In the genomic region with DNA sequence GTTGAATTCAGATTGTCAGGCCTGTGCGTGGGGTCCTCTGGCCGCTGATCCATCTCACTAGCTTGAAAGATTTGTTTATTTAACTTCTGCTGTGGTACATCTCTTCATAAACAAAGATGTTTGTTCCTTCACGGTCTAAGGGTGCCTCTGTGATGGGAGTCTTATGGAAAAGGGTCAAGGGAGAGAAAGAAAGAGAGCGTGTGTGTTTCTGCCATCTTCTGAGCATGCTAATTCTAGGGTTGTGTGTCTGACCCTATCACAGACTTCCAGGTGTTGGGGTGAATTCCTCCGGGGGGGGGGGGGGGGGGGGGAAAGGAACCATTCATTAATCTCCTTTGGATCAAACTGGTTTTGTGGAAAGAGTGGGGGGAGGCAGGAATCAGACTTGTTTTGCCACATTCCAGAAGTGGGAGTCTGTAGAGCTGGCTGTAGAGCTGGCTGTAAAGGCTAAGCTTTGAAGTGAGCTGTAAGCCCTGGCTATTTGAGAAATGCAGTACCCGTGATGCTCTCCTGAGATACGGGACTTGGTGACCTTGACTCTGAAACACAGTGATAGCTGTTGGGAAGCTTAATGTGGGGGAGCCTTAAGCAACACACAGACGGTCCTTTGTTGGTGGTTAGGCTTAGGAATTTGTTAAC, we compare ENCODE assay signal across 9 mouse cellular contexts.
DNase-seq lines count a peak whose midpoint lies in the region.
"Had no signal": no experiment of that assay in that cellular context is flagged by ENCODE, and none has a peak within 500 bp of the region (broad histone marks: within the 10 kb centered on the region; RNA-seq: fewer than 3 reads in every experiment).

No protein-coding gene starts in this region.

- no peaks in the 10 kb centered on the region for H3K36me3 ChIP-seq in heart, embryonic 10.5 days
- H3K36me3 ChIP-seq: midbrain, embryonic 12.5 days had no signal

- no peaks in the 10 kb centered on the region for H3K27me3 ChIP-seq in heart, embryonic 10.5 days (ENCODE audit: insufficient read depth, poor library complexity, severe bottlenecking)
- H3K27me3 ChIP-seq: midbrain, embryonic 12.5 days had no signal

- peaks cover 16% of the 10 kb centered on the region for H3K4me1 ChIP-seq in heart, embryonic 10.5 days
- H3K4me1 ChIP-seq: midbrain, embryonic 12.5 days had no signal

- H3K9me3 ChIP-seq in heart, embryonic 10.5 days = no peaks in the 10 kb centered on the region
- H3K9me3 ChIP-seq: midbrain, embryonic 12.5 days had no signal

- no peak for DNase-seq in heart, embryonic 10.5 days (ENCODE audit: low spot score)
- DNase-seq in heart, postnatal 4 days = no peak
- DNase-seq in urinary bladder, postnatal 14 days (ENCODE audit: low spot score) = peak; percentile 58
- DNase-seq in urinary bladder, postnatal 36 days (ENCODE audit: low spot score in 2 of 2) = no peak
- DNase-seq in kidney, postnatal 4 days = peak; percentile 31 to 53
- no peak for DNase-seq in right cerebral cortex, postnatal 4 days
- no peak for DNase-seq in cerebellum, postnatal 25 days
- DNase-seq in Muller cell, postnatal 12 days (ENCODE audit: inconsistent ontology term) = no peak

- H3K27ac ChIP-seq in heart, embryonic 10.5 days = peak overlapping the region; percentile 83
- H3K27ac ChIP-seq: midbrain, embryonic 12.5 days had no signal

- no peak overlapping the region for H3K4me3 ChIP-seq in heart, embryonic 10.5 days
- H3K4me3 ChIP-seq: midbrain, embryonic 12.5 days had no signal

- 43% methylated on average over 8 of the region's 8 CpGs for WGBS in heart, embryonic 10.5 days

Comparison
In these comparisons a context has a peak if more than half of its experiments do, and no peak if none do; other contexts are left out.
1. DNase-seq: peak in urinary bladder, postnatal 14 days (single experiment) and kidney, postnatal 4 days (2 of 2); none in heart, embryonic 10.5 days (single experiment), heart, postnatal 4 days (single experiment), urinary bladder, postnatal 36 days (0 of 2), right cerebral cortex, postnatal 4 days (single experiment), cerebellum, postnatal 25 days (0 of 2) and Muller cell, postnatal 12 days (single experiment).